Mouse (Mus musculus) retina, postnatal 7 days (tissue): Measurements from ENCODE around the gene Pla2g1b.
A peak's percentile ranks its signal among the peaks of the same experiment; 100 is the strongest.
"Not testable (repeated sequence)": the region's sequence is repeated elsewhere in the genome, so short reads cannot be mapped to it uniquely, and the experiment has no call there.

Experiments used
- DNase-seq: peaks from one replicate; pipeline ENCODE4 v3.0.0-alpha.2; 2012; ENCODE audit warnings: low read depth, low spot score

Pla2g1b gene

GRCm38 (mm10) chr5:115505617-115506016, 39.6 kb downstream of the Pla2g1b start:
- not testable (repeated sequence) for DNase-seq

GRCm38 (mm10) chr5:115506454-115507201, 40.6 kb downstream of the Pla2g1b start, which contains the start of gene Pxn:
Pxn (plus strand) TSS chr5:115506676.
- peak; percentile 92 for DNase-seq

GRCm38 (mm10) chr5:115507267-115507980, 41.4 kb downstream of the Pla2g1b start:
- DNase-seq: no peak

- DNase-seq: no peak
These were observed 42.2 kb downstream of the Pla2g1b start for GRCm38 (mm10) chr5:115507981-115508858.

DNA sequence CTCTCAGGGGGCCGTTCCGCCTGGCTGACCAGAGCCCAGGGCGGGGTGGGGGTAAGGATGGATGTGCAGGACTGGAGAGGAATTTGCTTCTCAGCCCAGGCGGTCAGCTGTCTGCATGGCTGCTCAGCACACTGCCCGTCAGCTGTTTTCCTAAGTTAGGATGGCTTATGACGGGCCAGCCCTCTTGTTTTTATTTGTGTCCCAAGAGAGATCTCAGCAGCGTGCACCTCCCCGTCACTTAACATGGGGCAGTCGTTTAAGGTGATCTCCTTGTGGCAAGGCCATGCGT, 42.7 kb downstream of the Pla2g1b start:
- no peak for DNase-seq

- no peak for DNase-seq
These were observed 43.3 kb downstream of the Pla2g1b start for GRCm38 (mm10) chr5:115509321-115509761.

DNA sequence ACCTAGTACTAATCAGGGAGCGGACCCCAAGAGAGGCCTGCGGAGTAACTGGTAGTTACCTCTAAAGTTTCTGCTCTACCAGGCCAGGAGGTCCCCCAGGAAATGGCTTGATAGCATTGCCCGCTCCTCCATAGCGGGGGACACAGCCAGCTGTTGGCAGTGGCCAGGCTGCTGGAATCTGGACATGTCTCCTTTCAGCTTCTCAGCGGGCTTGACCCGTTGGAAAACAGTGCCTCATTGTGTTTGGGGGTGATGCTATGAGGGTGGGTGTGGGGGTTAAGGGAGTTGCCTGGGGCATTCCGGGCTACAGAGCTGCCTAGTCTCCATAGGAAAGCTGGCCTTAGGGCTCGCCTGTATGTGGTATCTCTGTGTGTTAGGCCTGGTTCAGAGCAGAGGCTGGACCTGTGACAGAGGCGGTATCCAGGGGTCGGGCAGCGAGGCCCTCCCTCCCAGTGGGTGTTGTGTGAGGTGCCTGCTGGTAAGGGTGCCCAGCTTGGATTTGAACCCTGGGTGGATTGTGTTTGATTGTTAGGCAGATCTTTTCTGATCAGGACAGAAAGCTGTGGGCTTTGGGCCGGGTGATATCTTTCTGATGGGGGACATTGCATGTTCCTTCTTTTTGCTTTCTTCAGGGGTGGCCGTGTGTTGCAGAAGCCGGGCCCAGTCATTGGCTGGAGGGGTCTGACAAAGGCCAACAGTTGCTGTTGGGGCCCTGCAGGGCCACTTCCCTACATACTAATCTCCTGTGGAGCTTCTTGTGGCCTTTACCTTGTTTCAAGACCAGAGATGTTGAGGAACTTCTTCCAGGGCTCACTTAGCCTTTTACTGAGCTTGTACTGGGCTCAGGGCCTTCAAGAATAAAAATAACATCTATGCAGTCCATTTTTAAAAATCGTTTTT, 44.0 kb downstream of the Pla2g1b start:
- no peak for DNase-seq

- no peak for DNase-seq
These were observed 46.3 kb downstream of the Pla2g1b start for GRCm38 (mm10) chr5:115512375-115512774.

DNA sequence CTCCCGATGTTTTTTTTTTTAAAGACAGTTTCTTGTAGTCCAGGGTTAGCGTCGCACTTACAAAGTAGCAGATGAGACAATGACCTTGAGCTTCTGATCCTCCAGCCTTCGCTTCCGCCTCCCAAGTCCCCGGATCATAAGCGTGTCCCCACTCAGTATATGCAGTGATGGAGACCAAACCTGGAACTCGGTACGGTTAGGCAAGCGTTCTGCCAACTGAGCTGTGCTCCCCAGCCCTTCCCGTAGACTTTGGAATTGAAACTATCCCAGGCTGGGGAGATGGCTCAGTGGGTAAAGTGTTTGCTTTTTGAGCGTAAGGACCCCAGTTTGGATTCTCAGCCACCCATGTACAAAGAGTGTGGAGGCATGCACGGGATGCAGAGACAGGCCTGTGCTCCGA, 47.2 kb downstream of the Pla2g1b start:
- DNase-seq: no peak

GRCm38 (mm10) chr5:115513721-115514120, 47.7 kb downstream of the Pla2g1b start:
- no peak for DNase-seq

- no peak for DNase-seq
These were observed 48.3 kb downstream of the Pla2g1b start for GRCm38 (mm10) chr5:115514346-115514745.

DNA sequence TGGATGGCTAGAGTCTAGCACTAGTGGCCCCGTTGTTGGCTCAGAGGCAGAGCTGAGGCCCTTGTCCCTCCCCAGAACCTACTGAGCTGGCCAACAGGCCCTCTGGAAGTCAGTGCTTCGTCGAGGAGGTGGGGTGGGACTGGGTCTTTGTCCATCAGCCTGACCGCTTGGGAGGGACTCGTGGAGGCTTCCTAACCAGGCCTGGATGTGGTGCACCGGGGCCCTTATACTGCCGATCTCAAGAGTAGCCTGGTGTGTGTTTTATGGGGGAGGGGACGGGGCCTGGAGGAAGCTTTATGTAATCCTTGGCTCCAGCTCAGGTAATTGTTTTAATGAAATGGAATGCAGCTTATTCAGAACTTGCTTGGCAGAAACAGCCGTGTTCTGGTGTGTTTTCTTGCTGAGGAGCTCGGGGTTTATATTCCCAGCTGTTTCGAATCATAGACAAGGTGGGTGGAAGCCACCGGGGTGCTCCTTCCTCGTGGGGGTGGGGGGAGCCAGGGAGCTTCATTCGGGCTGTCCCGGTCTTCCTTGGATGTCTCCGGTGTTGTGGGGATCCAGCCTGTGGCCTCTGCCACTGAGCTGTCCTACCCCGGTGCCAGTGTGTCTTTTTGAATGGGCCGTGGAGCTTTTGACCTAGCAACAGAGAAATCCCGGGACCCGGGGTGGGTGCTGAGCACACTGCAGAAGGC, 49.0 kb downstream of the Pla2g1b start:
- DNase-seq: no peak

GRCm38 (mm10) chr5:115516081-115516907, 50.2 kb downstream of the Pla2g1b start:
- no peak for DNase-seq

DNA sequence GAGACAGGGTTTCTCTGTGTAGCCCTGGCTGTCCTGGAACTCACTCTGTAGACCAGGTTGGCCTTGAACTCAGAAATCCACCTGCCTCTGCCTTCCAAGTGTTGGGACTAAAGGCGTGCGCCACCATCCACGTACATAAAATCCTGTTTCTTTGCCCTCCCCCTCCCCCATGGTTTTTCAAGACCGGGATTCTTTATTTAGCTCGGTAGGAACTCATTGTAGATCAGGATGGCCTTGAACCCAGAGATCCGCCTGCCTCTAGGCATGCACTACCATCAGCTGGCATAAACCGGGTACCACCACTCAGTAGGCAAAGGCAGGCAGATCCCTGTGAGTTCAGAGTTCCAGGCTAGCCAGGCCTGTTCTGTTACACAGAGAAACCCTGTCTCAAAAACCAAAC, 50.8 kb downstream of the Pla2g1b start:
- DNase-seq: no peak

DNA sequence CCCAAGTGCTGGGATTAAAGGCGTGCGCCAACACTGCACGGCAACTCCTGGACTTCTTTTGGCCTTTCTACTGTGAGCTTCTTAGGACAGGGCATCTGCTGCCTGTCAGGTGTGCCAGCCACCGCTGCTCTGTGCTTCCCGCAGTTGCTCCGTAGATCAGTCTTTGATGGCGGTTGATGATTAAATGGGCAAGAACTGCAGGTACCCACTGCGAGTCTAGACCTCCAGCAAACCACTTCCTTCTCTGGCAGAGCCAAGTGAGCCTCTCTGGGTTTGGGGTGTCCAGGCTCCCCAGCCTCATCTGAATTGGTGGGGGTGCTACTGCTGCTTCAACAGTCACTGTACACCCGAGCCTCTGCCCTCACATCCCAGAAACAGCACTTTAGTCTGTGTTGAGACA, 51.4 kb downstream of the Pla2g1b start:
- no peak for DNase-seq

GRCm38 (mm10) chr5:115518214-115518613, 52.2 kb downstream of the Pla2g1b start:
- DNase-seq: not testable (repeated sequence)

DNA sequence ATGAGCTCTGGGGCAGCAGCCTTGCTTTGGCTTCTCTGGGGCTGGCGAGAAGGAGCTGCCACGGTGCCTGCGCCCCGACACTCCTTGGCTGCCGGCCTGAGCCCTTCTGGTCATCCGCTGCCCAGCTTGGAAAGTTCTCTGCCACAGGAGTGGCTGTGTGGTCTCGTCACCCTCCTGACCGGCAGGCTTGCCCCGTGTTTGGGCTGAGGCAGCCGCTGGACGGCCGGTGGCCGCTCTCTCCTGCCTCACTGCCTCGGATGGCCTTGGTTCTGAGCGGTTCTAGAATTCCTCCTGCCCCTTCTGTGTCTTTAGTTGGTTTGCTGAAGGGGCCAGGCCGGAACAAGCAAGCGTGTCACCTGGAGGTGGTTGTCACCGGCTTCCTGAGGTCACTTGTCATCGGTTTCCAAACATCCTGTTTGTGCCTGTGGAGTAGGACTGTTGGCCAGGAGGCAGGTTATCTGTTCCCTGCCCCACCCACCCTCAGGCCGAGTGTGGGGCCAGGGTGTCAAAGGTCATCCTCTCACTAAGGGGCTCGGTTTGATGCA, 54.3 kb downstream of the Pla2g1b start:
- DNase-seq: no peak

GRCm38 (mm10) chr5:115521553-115522461, 55.7 kb downstream of the Pla2g1b start:
- DNase-seq: no peak
